Mouse (Mus musculus): ENCODE data around the gene Dck. TPM values are rescaled to one million over a fixed set of nuclear protein-coding genes. Genes with fewer than 3 reads are reported as not detected.
"Not testable (repeated sequence)": the region's sequence is repeated elsewhere in the genome, so short reads cannot be mapped to it uniquely, and the experiment has no call there.

The Dck gene
- 2.1 and 3.3 TPM in 2 replicates for polyA plus RNA-seq (2012; rRNA removed)

DNA sequence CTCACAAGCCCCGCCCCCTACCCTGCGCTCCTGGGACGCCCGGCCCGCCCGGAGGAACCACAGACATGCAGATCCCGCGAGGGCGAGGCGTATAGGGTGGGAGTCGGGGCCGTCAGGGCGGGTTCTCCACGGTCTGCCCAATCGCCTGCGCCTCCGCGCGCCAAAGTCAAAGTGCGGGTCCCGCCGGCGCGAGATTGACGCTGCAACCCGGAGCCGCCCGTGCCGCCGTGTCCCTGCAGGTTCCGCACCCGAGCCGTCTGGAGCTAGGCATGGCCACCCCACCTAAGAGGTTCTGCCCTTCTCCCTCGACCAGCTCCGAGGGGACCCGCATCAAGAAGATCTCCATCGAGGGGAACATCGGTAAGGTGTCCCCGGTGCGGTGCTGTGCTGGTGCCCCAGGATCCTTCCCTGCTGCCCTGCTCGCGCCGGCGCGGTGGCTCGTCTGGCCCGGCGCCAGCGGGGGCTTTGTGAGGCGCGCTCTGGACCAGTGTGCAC, at the start of gene Dck:
Gene Dck (plus strand): TSS at position 10 of the 495 bp plus-strand sequence.
- under 1% methylated on average over 51 of the region's 51 CpGs for WGBS
- DNase-seq = peak; percentile 94
- Histone ChIP-seq H3K4me1 (ENCODE audit: control insufficient read depth, insufficient read depth, low read length) (peaks cover 3% of the 10 kb centered on the region), H3K4me3 (replicated peaks; ENCODE audit: extremely low read depth, low read depth, low read length) (peak within 1 kb of the TSS; percentile 94)
- TF ChIP-seq POLR2A (IDR thresholded peaks at IDR 0.05; ENCODE audit: borderline replicate concordance, extremely low read depth, low read depth, low read length) (no peak), CTCF (IDR thresholded peaks at IDR 0.05; ENCODE audit: insufficient read depth, low read length) (no peak)

DNA sequence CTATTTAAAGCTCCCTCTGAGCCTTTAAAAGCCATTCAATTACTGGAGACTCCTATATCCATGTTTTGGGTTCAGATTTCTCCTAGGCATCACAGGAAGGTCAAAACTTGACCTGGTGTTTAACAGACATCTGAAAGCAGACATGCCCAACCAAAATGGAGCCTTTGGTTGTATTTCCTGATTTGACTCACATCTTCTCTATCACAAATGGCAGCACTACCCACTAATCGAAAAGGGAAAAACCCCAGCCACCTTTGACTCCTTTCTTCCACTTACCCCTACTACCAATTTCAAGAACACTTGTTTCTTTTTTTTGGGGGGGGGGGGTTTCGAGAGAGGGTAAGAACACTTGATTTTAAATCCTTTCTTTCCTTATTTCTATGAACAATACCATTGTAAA, 47.8 kb upstream of the Dck start:
- TF ChIP-seq CTCF (IDR thresholded peaks at IDR 0.05; ENCODE audit: insufficient read depth, low read length) (no peak), POLR2A (IDR thresholded peaks at IDR 0.05; ENCODE audit: borderline replicate concordance, extremely low read depth, low read depth, low read length) (no peak)
- H3K4me1 ChIP-seq (ENCODE audit: control insufficient read depth, insufficient read depth, low read length) = peaks cover 9% of the 10 kb centered on the region
- 75% methylated on average over 2 of the region's 2 CpGs for WGBS
- H3K4me3 ChIP-seq (replicated peaks; ENCODE audit: extremely low read depth, low read depth, low read length) = no peak overlapping the region
- no peak for DNase-seq

DNA sequence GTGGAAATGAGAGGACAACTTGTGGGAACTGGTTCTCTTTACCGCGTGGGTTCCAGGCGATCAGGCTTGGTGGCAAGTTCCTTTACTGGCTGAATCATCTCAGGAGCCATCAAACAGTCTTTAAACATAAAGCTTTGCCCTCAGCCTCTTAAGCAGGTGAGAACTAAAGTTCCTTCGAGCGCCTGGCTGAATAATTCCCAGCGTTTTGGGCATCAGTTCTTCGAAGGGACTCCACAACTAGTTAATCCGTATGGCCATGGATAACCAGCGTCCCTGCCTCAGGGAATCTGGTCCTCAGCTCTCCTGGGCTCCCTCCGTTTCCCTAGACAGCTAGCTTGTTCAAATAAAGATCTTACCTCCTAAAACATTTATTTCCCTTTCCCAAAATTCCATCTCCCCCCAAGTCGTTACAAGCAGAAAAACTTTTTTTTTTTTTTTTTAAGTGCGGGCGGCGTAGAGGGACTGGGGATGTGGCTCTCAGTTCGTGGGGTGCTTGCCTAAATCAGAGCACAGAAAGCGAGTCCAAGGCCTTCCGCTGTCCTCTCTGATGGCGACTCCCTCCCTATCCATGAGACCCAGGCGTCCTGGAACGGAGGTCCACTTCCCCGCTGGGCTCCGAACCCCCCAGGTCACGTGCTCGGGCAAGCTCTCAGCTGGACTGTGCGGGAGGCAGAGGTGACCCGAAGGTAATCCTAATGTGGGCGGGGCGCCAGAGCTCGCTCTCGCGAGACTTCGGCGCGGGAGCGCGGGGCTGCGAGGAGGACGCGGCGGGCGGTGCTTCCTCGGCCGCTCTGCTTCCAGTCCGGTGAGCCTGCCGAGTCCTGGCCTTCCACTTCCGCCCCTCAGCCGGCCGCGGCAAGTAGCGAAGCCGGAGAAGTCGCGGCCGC, 44.4 kb upstream of the Dck start, which contains the start of gene Mob1b:
Gene Mob1b (plus strand): TSS at position 740 of the 887 bp plus-strand sequence.
- peak; percentile 98 for DNase-seq
- no peak for TF ChIP-seq CTCF (IDR thresholded peaks at IDR 0.05; ENCODE audit: insufficient read depth, low read length)
- peak; percentile 87 for TF ChIP-seq POLR2A (IDR thresholded peaks at IDR 0.05; ENCODE audit: borderline replicate concordance, extremely low read depth, low read depth, low read length)
- Histone ChIP-seq H3K4me3 (replicated peaks; ENCODE audit: extremely low read depth, low read depth, low read length) (peak within 1 kb of the TSS; percentile 98), H3K4me1 (ENCODE audit: control insufficient read depth, insufficient read depth, low read length) (peaks cover 15% of the 10 kb centered on the region)
- WGBS = under 1% methylated on average over 54 of the region's 54 CpGs

DNA sequence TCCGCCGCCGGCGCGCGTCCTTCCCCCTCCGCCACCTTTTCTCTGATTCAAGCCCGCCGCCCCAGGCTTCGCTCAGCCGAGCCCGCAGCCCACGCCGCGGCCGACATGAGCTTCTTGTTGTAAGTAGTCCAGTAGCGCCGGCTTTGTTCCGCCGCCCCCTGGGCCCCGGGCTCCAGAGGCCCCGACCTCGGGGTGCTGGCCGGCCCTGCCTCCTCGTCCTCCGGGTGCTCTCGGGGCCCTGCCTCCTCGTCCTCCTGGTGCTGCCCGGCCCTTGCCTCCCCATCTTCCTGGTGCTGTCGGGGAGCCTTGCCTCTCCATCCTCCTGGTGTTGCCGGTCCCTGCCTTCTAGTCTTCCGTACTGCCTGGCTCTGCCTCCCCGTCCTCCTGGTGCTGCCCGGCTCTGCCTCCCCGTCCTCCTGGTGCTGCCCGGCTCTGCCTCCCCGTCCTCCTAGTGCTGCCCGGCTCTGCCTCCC, 43.8 kb upstream of the Dck start:
- Histone ChIP-seq H3K4me3 (replicated peaks; ENCODE audit: extremely low read depth, low read depth, low read length) (peak overlapping the region; percentile 98), H3K4me1 (ENCODE audit: control insufficient read depth, insufficient read depth, low read length) (peaks cover 15% of the 10 kb centered on the region)
- TF ChIP-seq CTCF (IDR thresholded peaks at IDR 0.05; ENCODE audit: insufficient read depth, low read length) (no peak), POLR2A (IDR thresholded peaks at IDR 0.05; ENCODE audit: borderline replicate concordance, extremely low read depth, low read depth, low read length) (no peak)
- WGBS = under 1% methylated on average over 37 of the region's 38 CpGs
- DNase-seq = no peak

DNA sequence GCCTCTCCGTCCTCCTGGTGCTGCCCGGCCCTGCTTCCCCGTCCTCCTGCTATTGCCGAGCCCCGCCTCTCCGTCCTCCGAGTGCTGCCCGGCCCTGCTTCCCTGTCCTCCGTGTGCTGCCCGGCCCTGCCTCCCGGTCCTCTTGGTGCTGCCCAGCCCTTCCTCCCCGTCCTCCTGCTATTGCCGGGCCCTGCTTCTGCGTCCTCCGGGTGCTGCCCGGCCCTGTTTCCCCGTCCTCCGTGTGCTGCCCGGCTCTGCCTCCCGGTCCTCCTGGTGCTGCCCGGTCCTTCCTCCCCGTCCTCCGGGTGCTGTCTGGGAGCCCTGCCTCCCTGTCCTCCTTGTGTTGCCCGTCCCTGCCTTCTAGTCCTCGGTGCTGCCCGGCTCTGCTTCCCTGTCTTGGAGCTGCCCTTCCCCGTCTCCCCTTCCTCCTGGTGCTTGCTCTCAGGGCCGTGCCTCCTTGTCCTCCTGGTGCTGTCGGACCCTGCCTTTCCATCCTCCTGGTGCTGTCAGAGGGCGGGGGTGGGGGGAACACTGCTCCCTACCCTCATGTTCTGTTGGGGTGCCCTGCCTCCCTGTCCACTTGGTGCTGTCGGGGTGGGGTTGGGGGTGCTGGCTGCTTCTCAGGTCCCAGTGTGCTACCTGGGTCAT, 43.1 kb upstream of the Dck start:
- Histone ChIP-seq H3K4me1 (ENCODE audit: control insufficient read depth, insufficient read depth, low read length) (peaks cover 15% of the 10 kb centered on the region), H3K4me3 (replicated peaks; ENCODE audit: extremely low read depth, low read depth, low read length) (peak overlapping the region; percentile 98)
- peak; percentile 56 for DNase-seq
- TF ChIP-seq CTCF (IDR thresholded peaks at IDR 0.05; ENCODE audit: insufficient read depth, low read length) (no peak), POLR2A (IDR thresholded peaks at IDR 0.05; ENCODE audit: borderline replicate concordance, extremely low read depth, low read depth, low read length) (no peak)
- 2% methylated on average over 31 of the region's 31 CpGs for WGBS

DNA sequence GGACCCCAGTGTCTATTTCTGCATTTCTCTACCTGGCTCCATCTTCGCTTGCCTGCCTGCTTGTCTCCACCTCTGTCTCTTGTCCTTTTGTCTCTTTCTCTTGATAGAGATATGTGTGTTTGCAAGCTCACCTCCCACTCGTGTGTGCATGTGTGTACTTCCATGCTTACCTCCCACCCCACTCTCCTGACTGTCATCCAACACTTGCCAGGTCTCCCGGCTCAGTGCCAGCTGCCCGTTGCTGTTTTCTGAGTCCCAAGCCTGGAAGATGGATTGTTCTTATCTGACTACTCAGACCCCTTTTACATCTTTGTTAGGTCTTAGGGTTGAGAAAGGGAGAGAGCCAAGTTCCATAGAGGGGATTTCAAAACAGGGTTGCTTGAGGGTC, 42.6 kb upstream of the Dck start:
- peaks cover 15% of the 10 kb centered on the region for H3K4me1 ChIP-seq (ENCODE audit: control insufficient read depth, insufficient read depth, low read length)
- TF ChIP-seq CTCF (IDR thresholded peaks at IDR 0.05; ENCODE audit: insufficient read depth, low read length) = no peak
- no peak for TF ChIP-seq POLR2A (IDR thresholded peaks at IDR 0.05; ENCODE audit: borderline replicate concordance, extremely low read depth, low read depth, low read length)
- DNase-seq = no peak
- peak overlapping the region; percentile 98 for H3K4me3 ChIP-seq (replicated peaks; ENCODE audit: extremely low read depth, low read depth, low read length)
- 20% methylated on average over 4 of the region's 4 CpGs for WGBS

DNA sequence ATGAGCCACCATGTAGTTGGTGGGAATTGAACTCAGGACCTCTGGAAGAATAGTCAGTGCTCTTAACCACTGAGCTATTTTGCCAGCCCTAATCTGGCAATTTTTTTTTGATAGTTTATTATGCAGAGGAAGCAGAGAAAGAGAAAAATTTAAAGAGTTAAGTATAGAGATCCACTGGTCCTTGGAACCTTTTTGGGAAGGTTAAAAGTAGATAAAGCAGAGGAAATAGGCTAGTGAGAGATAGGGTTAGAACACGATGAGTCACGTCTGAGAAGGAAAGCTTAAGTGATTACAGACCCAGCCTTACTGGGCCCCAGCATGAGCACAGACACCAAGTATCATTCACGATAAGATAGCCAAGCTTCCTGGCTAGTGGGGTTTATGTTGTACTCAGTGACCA, 40.8 kb upstream of the Dck start:
- H3K4me3 ChIP-seq (replicated peaks; ENCODE audit: extremely low read depth, low read depth, low read length) = no peak overlapping the region
- H3K4me1 ChIP-seq (ENCODE audit: control insufficient read depth, insufficient read depth, low read length) = peaks cover 18% of the 10 kb centered on the region
- whole genome bisulfite sequencing = 21% methylated on average over 3 of the region's 3 CpGs
- TF ChIP-seq POLR2A (IDR thresholded peaks at IDR 0.05; ENCODE audit: borderline replicate concordance, extremely low read depth, low read depth, low read length) (no peak), CTCF (IDR thresholded peaks at IDR 0.05; ENCODE audit: insufficient read depth, low read length) (no peak)
- DNase-seq = no peak

DNA sequence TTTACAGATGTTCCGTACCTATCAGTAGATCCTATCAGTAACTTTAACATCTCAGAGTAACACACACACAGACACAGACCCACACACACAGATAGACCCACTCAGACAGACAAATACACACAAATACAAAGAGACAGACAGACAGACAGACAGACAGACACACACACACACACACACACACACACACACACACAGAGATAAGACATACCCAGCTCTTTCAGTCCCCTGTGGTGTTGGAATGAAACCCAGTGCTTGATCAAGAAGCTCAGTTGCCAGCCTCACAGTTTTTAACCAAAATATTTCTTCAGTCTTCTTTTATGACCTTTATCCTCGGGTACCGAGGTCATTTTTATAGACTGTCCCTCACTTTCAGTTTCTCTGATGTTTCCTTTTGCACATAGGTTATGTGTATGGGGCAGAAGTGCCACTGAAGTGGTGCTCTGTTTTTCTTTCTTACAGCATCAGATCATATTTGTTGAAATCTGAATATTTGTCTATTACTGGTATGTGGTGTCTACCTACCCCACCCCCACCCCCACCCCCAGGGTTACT, 37.1 kb upstream of the Dck start:
- 59% methylated on average over 3 of the region's 3 CpGs for WGBS
- H3K4me3 ChIP-seq (replicated peaks; ENCODE audit: extremely low read depth, low read depth, low read length) = no peak overlapping the region
- DNase-seq = no peak
- no peak for TF ChIP-seq CTCF (IDR thresholded peaks at IDR 0.05; ENCODE audit: insufficient read depth, low read length)
- TF ChIP-seq POLR2A (IDR thresholded peaks at IDR 0.05; ENCODE audit: borderline replicate concordance, extremely low read depth, low read depth, low read length) = no peak
- H3K4me1 ChIP-seq (ENCODE audit: control insufficient read depth, insufficient read depth, low read length) = peaks cover 6% of the 10 kb centered on the region; the same call in 1 of the 2 replicates

DNA sequence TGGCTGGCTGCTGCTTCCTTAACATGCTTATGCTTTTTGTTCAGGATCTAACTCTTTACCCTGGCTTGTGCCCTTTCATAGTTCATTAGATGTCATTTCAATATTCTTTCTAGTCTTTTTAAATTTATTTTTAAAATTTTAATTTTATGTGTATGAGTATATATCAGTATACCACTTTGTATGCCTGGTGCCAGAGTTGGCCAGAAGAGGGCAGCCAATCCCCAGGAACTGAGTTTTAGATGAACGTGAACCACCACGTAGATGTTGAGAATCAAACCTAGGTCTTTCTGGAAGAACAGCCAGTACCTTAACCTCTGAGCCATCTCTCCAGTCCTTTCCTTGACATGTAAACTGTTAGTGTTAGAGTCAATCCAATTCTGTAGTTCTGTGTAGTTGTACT, 30.0 kb upstream of the Dck start:
- no peak for DNase-seq
- 89% methylated on average over 2 of the region's 2 CpGs for WGBS
- 0 out of 2 replicates have a peak, but pooled peaks have one; percentile 14 for TF ChIP-seq CTCF (IDR thresholded peaks at IDR 0.05; ENCODE audit: insufficient read depth, low read length)
- TF ChIP-seq POLR2A (IDR thresholded peaks at IDR 0.05; ENCODE audit: borderline replicate concordance, extremely low read depth, low read depth, low read length) = no peak
- H3K4me3 ChIP-seq (replicated peaks; ENCODE audit: extremely low read depth, low read depth, low read length) = no peak overlapping the region
- H3K4me1 ChIP-seq (ENCODE audit: control insufficient read depth, insufficient read depth, low read length) = no peaks in the 10 kb centered on the region

DNA sequence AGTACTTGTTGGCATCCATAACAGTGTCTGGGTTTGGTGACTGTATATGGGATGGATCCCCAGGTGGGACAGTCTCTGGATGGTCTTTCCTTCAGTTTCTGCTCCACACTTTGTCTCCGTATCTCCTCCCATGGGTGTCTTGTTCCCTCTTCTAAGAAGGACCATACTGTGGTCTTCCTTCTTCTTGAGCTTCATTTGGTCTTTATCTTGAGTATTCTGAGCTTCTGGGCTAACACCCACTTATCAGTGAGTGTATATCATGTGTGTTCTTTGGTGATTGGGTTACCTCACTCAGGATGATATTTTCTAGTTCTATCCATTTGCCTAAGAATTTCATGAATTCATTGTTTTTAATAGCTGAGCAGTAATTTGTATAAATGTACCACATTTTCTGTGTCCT, 23.7 kb upstream of the Dck start:
- not testable (repeated sequence) for H3K4me1 ChIP-seq (ENCODE audit: control insufficient read depth, insufficient read depth, low read length); DNase-seq; H3K4me3 ChIP-seq (replicated peaks; ENCODE audit: extremely low read depth, low read depth, low read length)
- WGBS = 97% methylated on average over 1 of the region's 1 CpGs
